Mouse (Mus musculus) lung, postnatal 25 days (tissue): ENCODE results near the gene Sirt4.
"Not testable (repeated sequence)": the region's sequence is repeated elsewhere in the genome, so short reads cannot be mapped to it uniquely, and the experiment has no call there.

Experiments
- DNase-seq: peaks from one replicate; pipeline ENCODE4 v3.0.0; 2022; ENCODE audit warnings: low spot score

Sirt4 gene

GRCm38 (mm10) chr5:115483947-115484920 is at the start of gene Sirt4:
Gene Sirt4, minus strand, starts transcription at chr5:115484725.
- DNase-seq = peak; percentile 94

- peak; percentile 82 for DNase-seq
Observed at GRCm38 (mm10) chr5:115531671-115532270, 47.2 kb upstream of the Sirt4 start.

DNA sequence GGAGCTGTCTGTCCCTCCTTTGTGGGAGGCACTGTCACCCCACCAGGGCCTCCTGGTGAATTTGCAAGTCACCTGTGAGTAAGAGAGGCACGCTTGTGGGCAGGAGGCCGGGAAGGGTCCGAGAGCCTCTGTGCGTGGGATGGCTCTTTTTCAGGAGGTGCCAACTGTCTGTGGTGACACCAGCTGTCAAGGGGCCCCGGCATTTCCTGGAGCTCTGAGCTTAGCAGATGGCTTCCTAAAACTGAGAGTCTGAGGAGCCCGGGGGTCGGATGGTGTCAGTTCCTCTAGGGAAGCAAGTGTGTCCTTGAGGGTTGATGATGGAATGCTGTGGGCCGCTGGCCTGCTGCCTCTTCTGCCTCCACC is 45.9 kb upstream of the Sirt4 start:
- DNase-seq = no peak

DNA sequence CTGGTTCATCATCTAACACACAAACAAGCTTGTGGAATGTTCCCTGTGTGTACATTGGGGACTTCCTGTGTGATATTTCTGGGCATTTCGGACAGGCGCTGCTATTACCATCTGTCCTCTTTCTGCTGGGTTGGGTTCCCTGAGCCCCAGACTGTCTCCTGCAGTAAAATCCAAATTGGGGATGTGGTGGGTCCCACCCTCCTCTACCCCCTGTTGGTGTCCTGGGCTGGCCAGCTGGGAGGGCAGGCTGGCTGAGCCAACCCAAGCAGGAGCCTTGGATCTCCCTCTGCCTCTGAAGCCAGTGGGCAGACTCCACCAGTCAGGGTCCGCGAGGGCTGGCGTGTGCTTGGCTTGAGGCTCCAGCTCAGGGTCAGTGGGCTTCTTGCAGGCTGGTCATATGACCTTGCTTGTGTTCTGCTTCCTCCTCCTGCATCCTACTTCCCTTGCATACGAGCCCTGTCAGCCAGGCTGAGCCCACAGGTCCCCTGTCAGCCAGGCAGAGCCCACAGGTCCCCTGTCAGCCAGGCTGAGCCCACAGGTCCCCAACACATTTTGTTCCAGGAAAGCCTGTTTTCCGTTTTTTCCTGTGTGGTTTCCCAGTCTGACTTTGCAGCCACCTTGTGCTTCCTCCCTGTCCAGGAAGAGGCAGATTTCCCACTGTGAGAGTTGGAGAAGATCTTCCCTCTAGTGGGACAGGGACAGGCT is 45.4 kb upstream of the Sirt4 start:
- no peak for DNase-seq

DNA sequence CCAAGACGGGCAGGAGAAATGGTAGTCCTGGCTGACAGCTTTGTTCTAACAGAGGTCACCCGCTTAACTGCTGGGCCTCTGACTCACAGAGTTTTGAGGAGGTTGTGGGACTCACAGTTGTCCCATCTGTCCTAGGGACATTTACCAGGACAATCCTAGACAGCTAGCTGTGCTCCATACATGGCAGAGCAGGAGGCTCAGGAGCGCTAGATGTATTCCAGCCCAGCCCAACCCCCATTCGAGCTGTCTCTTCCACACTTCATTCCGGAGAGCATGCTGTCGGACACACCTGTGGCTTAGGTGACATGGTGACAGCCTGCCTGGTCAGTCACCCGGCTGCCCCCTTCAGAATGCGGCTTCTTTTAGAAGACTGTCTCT is 44.8 kb upstream of the Sirt4 start:
- DNase-seq = no peak

DNA sequence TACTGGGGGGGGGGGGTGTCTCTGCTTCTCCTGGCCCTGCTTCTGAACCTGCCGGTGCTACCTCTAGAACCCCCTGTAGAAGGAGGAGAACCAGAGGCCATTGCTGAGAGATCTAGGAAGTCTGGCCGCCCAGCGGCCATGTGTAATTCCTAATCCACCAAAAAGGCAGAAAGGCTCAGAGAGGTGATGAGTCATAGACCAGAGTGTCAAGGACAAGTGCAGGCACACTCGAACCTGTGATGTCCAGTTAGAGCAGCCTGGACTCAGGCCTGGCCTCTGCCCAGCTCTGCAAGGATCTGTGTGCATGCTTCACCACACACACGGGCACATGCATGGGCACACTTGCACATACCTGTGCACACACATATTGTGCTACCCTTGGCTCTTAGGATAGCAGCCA is 43.6 kb upstream of the Sirt4 start:
- DNase-seq = no peak

GRCm38 (mm10) chr5:115526456-115527202 is 42.1 kb upstream of the Sirt4 start:
- no peak for DNase-seq

DNA sequence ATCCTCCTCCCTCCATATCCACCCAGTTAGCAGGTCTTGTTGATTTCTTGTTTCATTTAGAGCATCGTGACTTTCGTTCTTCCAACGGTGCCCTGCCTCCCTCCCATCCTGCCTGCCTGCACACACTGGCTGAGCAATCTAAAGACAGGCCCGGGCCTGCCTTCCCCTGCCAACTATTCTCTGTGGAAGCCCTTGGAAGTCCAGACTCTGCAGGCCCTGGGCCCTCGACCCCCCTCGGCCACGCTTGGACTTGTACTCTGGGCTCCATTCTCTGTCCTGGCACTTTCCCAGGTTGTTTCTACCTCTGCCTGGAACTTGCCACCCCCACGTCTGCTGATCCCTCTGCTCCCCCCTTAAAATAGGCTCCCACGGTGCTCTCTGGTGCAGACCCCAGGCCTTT is 41.4 kb upstream of the Sirt4 start:
- DNase-seq = no peak

DNA sequence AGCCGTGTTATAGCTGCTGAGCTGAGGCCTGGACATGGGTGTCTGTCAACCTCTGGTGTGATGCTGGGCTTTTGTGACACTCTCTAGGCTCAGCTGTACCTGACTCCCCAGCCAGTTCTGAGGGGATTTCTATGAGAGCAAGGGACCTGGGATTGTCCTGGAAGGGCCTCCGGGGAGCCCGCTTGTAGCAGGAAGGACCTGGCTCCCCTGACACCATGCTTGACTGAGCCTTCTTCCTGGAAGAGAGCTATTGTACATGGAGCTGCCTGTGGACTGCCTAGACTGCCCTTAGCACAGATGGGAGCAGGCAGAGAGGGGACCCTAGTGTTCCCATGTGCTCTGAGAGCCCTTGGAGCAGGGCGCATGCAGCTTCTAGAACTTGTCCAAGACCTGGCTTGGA is 40.9 kb upstream of the Sirt4 start:
- DNase-seq = no peak

- DNase-seq = no peak
Observed at GRCm38 (mm10) chr5:115524471-115524870, 39.9 kb upstream of the Sirt4 start.

- DNase-seq = no peak
Observed at GRCm38 (mm10) chr5:115523971-115524370, 39.4 kb upstream of the Sirt4 start.

- no peak for DNase-seq
Observed at GRCm38 (mm10) chr5:115522981-115523499, 38.5 kb upstream of the Sirt4 start.

GRCm38 (mm10) chr5:115522531-115522930 is 38.0 kb upstream of the Sirt4 start:
- no peak for DNase-seq

DNA sequence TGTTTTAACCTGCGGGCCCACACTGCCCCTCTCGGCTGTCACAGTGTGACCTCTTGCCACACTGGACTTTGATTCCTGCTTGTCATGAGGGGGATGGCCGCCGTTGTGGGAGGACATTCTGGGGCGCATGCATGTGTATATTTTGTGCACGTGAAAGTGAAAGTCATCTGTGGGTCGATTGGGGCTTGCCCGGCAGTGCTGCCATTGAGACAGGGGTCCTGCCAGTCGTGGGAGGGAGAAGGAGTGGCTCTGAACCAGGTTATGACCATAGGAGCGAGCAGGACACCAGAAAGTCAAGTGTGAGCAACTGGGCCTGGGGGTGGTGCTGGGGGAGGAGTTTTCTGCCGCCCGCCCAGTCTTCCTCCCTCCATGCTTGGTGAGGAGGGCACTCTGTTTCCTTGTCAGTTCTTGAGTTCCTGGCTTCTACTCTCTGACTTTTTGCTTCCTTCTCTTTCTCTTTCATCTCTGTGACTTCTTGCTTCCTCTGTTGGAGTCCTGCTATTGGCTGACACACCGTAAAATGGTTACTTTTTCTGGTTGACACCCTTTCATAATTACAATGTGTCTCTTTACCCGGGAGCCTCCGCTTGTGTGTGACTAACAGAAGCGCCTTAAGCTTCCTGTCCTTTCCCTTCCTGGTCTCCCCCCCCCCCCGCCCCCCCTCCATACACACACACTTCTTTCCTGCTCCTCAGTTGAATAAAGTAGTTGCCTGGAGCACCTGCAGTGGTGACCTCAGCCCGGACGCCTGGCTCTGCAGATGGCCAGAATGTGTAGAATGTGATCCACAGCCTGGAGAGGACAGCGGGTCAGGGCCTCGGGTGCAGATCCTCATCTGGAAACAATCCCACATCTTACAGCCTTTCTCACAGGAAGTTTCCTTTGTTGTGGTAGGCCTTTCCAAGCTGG is 37.3 kb upstream of the Sirt4 start:
- DNase-seq = no peak

DNA sequence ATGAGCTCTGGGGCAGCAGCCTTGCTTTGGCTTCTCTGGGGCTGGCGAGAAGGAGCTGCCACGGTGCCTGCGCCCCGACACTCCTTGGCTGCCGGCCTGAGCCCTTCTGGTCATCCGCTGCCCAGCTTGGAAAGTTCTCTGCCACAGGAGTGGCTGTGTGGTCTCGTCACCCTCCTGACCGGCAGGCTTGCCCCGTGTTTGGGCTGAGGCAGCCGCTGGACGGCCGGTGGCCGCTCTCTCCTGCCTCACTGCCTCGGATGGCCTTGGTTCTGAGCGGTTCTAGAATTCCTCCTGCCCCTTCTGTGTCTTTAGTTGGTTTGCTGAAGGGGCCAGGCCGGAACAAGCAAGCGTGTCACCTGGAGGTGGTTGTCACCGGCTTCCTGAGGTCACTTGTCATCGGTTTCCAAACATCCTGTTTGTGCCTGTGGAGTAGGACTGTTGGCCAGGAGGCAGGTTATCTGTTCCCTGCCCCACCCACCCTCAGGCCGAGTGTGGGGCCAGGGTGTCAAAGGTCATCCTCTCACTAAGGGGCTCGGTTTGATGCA is 35.9 kb upstream of the Sirt4 start:
- DNase-seq = no peak

GRCm38 (mm10) chr5:115518214-115518613 is 33.7 kb upstream of the Sirt4 start:
- not testable (repeated sequence) for DNase-seq

DNA sequence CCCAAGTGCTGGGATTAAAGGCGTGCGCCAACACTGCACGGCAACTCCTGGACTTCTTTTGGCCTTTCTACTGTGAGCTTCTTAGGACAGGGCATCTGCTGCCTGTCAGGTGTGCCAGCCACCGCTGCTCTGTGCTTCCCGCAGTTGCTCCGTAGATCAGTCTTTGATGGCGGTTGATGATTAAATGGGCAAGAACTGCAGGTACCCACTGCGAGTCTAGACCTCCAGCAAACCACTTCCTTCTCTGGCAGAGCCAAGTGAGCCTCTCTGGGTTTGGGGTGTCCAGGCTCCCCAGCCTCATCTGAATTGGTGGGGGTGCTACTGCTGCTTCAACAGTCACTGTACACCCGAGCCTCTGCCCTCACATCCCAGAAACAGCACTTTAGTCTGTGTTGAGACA is 33.0 kb upstream of the Sirt4 start:
- no peak for DNase-seq

- DNase-seq = no peak
Observed at GRCm38 (mm10) chr5:115516908-115517307, 32.4 kb upstream of the Sirt4 start.

GRCm38 (mm10) chr5:115516081-115516907 is 31.8 kb upstream of the Sirt4 start:
- peak; percentile 83 for DNase-seq
